Mouse (Mus musculus): Measurements from ENCODE around the gene Gm5105.
A peak's percentile ranks its signal among the peaks of the same experiment; 100 is the strongest.

Gm5105 gene

GRCm38 (mm10) chr3:138026286-138026685 lies 40.9 kb downstream of the Gm5105 start:
- DNase-seq (ENCODE audit: low spot score): no peak

DNA sequence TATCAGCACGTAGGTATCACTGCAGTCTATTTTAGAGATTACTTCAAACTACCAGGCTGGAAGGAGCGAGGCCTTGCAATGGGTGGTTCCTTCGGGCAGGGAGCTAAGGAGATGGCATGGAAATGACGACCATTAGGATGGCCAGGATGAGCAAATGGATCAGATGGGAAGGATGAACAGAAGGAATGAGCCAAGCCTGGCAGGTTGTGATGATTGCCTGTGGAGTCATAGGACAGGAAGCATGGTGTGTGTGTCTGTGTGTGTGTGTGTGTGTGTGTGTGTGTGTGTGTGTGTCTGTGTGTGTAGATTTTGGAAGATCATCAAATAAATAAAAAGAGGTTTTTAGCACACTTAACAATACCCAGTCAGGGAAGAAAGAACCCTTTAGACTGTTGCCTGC lies 44.5 kb downstream of the Gm5105 start:
- DNase-seq (ENCODE audit: low spot score): no peak

- no peak for DNase-seq (ENCODE audit: low spot score)
Measured at GRCm38 (mm10) chr3:138022003-138022402, 45.2 kb downstream of the Gm5105 start.

GRCm38 (mm10) chr3:138016810-138017209 lies 50.4 kb downstream of the Gm5105 start:
- DNase-seq (ENCODE audit: low spot score): no peak

- DNase-seq (ENCODE audit: low spot score): no peak
Measured at GRCm38 (mm10) chr3:138014725-138015124, 52.5 kb downstream of the Gm5105 start.

DNA sequence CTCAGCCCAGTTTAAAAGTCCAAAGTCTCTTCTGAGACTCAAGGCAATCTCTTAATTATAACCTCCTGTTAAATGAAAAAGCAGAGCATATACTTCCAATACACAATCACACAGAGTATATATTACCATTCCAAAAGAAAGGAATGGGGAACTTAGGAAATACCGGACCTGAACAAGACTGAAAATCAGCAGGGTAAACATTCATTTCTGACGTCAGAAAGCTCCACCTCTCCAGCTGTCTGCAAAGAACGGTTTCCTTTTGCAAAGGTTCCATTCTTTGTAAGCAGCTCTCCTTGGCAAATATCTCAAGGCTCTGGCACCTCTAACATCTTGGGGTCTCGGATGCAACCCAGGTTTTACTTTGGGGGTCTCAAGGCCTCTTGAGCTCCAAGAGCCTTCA lies 54.8 kb downstream of the Gm5105 start:
- no peak for DNase-seq (ENCODE audit: low spot score)

GRCm38 (mm10) chr3:138008152-138008551 lies 59.0 kb downstream of the Gm5105 start:
- DNase-seq (ENCODE audit: low spot score): no peak

GRCm38 (mm10) chr3:138006896-138007295 lies 60.3 kb downstream of the Gm5105 start:
- no peak for DNase-seq (ENCODE audit: low spot score)

DNA sequence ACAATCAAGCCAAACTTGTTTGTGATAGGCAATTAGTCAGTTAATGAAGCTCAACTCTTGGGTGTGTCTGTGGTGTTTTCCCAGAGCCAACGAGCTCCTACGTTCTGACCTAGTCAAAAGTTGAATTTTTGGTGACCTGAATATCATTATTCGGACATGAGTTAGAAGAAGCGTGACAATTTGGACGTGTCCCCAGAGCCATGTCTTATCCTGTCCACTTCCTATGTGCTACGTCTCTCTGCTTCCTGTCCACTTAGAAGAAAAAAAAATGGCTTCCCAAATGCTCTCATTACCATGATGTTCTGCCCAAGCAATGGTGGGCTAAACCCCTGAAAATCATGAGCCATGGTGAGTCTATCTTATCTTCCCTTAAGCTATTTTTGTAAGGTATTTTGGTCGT lies 63.9 kb downstream of the Gm5105 start:
- no peak for DNase-seq (ENCODE audit: low spot score)

DNA sequence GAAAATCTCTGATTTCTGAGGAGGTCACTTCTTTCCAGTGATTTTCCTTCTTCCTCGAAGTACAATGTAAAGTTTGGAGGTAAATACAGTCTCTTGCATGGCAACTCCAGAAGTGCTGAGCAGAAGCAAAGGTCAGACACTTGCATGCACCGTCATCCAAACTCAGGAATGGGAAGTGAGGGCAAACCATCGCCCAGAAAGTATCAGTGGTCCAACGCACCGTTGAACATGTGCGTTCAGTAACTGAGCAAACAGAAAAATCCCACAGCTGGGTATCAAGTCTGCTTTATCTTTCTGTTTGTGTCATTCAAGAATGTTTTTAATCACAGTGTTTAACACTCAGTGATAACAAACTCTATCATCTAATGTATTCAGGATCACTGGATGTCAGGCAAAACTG lies 64.6 kb downstream of the Gm5105 start:
- no peak for DNase-seq (ENCODE audit: low spot score)

DNA sequence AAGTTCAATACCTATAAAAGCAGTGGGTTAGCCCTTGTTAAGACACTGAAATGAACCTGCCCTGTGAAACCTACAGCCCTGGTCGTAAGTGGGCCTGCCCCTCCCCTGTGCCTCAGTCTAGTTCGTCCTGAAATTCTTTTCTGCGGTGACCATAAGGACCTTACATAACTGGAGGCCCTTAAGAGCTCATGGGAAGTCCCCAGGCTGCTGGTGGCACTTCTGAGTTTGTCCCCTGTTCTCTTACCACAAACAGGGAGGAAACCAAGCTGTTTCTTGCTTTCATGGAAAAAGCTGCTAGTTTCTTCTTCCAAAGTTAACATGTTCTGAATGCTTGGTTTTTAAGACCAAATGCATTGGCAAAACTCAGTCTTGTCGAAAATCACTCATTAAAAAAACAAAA lies 65.3 kb downstream of the Gm5105 start:
- DNase-seq (ENCODE audit: low spot score): peak; percentile 48

DNA sequence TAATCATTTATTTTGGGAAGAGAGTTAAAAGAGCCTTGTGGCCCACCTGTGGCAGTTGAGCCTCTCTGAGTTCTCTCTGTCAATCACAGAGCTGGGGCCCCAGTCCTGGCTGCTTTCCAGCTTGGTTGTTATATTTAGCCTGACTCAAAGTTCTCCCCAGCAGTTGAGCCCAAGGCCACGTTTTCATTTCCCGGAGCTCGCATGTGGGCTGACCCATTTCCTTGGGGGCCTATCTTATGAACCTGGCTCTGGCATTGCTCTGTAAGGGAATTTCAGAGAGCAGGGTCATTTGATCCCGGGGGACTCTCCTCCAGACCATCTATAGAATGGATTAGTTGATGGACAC lies 66.5 kb downstream of the Gm5105 start:
- DNase-seq (ENCODE audit: low spot score): no peak

DNA sequence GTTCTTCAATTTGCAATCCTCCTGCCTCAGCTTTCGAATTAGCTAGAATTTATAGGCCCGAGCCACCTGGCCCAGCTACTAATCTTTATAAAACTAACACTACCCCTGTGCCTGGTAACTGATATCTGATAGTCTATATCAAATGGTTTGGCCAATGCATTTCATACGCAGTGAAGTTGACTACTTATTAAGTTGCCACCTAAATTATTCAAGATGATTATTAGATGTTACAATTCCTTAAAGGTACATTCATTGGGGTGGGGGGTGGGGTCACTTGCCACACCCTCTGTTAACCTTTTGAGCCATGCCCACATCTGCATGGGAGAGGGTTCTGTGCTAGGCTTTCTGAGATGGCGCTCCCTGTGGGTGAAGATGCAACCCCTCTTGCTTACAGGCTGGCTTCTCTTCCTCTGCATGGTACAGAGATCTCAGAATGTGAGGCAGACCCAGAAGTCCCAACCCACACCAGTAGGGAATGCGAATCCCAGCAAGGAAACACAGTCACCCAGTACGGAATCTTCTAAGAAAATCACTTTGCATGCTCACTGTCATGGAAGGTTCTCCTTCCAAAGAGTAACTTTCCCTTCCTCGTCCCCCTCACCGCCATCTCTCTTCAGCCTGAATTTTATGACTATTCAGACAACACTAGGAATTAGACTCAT lies 67.0 kb downstream of the Gm5105 start:
- no peak for DNase-seq (ENCODE audit: low spot score)

DNA sequence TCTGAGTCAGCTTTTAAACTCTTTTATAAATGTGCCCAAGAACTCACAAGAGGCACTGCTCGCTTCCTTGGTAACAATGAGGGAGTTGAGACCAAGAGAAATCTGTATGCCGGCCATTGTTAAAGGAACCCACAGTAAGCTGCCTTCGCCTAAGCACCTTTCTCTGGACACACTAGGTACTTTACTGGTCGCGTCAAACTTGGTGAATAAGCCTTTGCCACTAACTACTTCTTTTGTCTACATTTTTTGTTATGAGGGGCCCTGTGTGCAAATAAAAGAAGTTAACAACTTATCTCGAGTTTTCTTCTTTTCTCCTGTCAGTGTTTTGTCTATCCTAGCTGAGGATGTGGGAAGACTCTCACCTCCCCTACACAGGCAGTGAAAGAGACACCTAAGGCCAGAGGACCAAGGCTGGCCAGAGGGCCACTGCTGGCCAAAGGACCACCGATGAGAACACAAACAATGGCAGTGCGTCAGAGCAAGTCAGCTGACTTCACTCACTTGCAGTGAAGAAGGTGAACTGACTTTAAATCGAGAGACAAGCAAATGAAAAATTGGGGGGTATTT lies 67.9 kb downstream of the Gm5105 start:
- no peak for DNase-seq (ENCODE audit: low spot score)
